Mouse (Mus musculus): Measurements from ENCODE around the gene Pigyl. TPM values are rescaled to one million over a fixed set of nuclear protein-coding genes. Genes with fewer than 3 reads are reported as not detected.

Pigyl gene
- polyA plus RNA-seq, 1 experiment from 2014 or later, result 66.8 TPM

- Histone ChIP-seq H3K9ac (replicated peaks) (no peak overlapping the region), H3K4me3 (no peak overlapping the region), H3K4me2 (replicated peaks) (no peak overlapping the region), H3K9me3 (no peaks in the 10 kb centered on the region), H3K36me3 (no peaks in the 10 kb centered on the region), H3K27ac (replicated peaks) (no peak overlapping the region), H3K4me1 (no peaks in the 10 kb centered on the region), H3K27me3 (peaks cover 25% of the 10 kb centered on the region)
- WGBS, result 88% methylated on average over 15 of the region's 15 CpGs
- no peak for ATAC-seq (ENCODE audit: low FRiP score, low read depth)
Measured at GRCm38 (mm10) chr9:22125246-22126027, 31.2 kb upstream of the Pigyl start.

- WGBS, result 3% methylated on average over 35 of the region's 35 CpGs
- Histone ChIP-seq H3K4me3 (peak overlapping the region; percentile 20), H3K9ac (replicated peaks) (peak overlapping the region; percentile 11; the same call in 1 of the 2 replicates), H3K27ac (replicated peaks) (no peak overlapping the region), H3K36me3 (no peaks in the 10 kb centered on the region), H3K27me3 (peaks cover 58% of the 10 kb centered on the region), H3K9me3 (no peaks in the 10 kb centered on the region), H3K4me1 (peaks cover 6% of the 10 kb centered on the region; the same call in 1 of the 2 replicates), H3K4me2 (replicated peaks) (peak overlapping the region; percentile 37)
- no peak for ATAC-seq (ENCODE audit: low FRiP score, low read depth)
Measured at GRCm38 (mm10) chr9:22131226-22131981, 25.2 kb upstream of the Pigyl start.

- peaks cover 12% of the 10 kb centered on the region for H3K4me1 ChIP-seq
- peaks cover 65% of the 10 kb centered on the region for H3K27me3 ChIP-seq
- no peak overlapping the region for H3K4me3 ChIP-seq
- H3K27ac ChIP-seq (replicated peaks), result no peak overlapping the region
- H3K36me3 ChIP-seq, result no peaks in the 10 kb centered on the region
- H3K9me3 ChIP-seq, result no peaks in the 10 kb centered on the region
- no peak overlapping the region for H3K9ac ChIP-seq (replicated peaks)
- H3K4me2 ChIP-seq (replicated peaks), result peak overlapping the region; percentile 37; the same call in 1 of the 2 replicates
- ATAC-seq (ENCODE audit: low FRiP score, low read depth), result no peak
- 54% methylated on average over 11 of the region's 11 CpGs for WGBS
Measured at GRCm38 (mm10) chr9:22132220-22132619, 24.4 kb upstream of the Pigyl start.

- WGBS, result 85% methylated on average over 7 of the region's 7 CpGs
Measured at GRCm38 (mm10) chr9:22134246-22134890, 22.3 kb upstream of the Pigyl start.

GRCm38 (mm10) chr9:22134988-22135643, 21.5 kb upstream of the Pigyl start:
- Histone ChIP-seq H3K4me1 (peaks cover 18% of the 10 kb centered on the region), H3K27ac (replicated peaks) (no peak overlapping the region), H3K27me3 (peaks cover 55% of the 10 kb centered on the region), H3K36me3 (no peaks in the 10 kb centered on the region), H3K4me3 (no peak overlapping the region), H3K4me2 (replicated peaks) (no peak overlapping the region), H3K9me3 (no peaks in the 10 kb centered on the region), H3K9ac (replicated peaks) (no peak overlapping the region)
- ATAC-seq (ENCODE audit: low FRiP score, low read depth), result no peak
- WGBS, result 83% methylated on average over 9 of the region's 9 CpGs

More at GRCm38 (mm10) chr9:22134246-22134890, 22.3 kb upstream of the Pigyl start:
- Histone ChIP-seq H3K4me1 (peaks cover 18% of the 10 kb centered on the region), H3K9ac (replicated peaks) (no peak overlapping the region), H3K27ac (replicated peaks) (no peak overlapping the region), H3K4me2 (replicated peaks) (no peak overlapping the region), H3K36me3 (no peaks in the 10 kb centered on the region), H3K27me3 (peaks cover 63% of the 10 kb centered on the region), H3K9me3 (no peaks in the 10 kb centered on the region), H3K4me3 (no peak overlapping the region)
- no peak for ATAC-seq (ENCODE audit: low FRiP score, low read depth)

GRCm38 (mm10) chr9:22135644-22136390, 20.8 kb upstream of the Pigyl start, which contains the start of gene Acp5:
TSS of gene Acp5 (minus strand) at chr9:22135711.
- H3K4me3 ChIP-seq, result no peak within 1 kb of the TSS
- peaks cover 48% of the 10 kb centered on the region for H3K27me3 ChIP-seq
- no peak for ATAC-seq (ENCODE audit: low FRiP score, low read depth)
- WGBS, result 74% methylated on average over 7 of the region's 7 CpGs
- no peak within 1 kb of the TSS for H3K4me2 ChIP-seq (replicated peaks)
- H3K27ac ChIP-seq (replicated peaks), result 0 out of 2 replicates have a peak within 1 kb of the TSS, but pooled peaks have one; percentile 39
- H3K4me1 ChIP-seq, result peaks cover 18% of the 10 kb centered on the region
- no peak within 1 kb of the TSS for H3K9ac ChIP-seq (replicated peaks)
- H3K9me3 ChIP-seq, result no peaks in the 10 kb centered on the region
- H3K36me3 ChIP-seq, result no peaks in the 10 kb centered on the region

- Histone ChIP-seq H3K4me2 (replicated peaks) (peak overlapping the region; percentile 3; the same call in 1 of the 2 replicates), H3K4me3 (no peak overlapping the region), H3K9ac (replicated peaks) (no peak overlapping the region), H3K4me1 (peaks cover 12% of the 10 kb centered on the region), H3K36me3 (no peaks in the 10 kb centered on the region), H3K27me3 (peaks cover 37% of the 10 kb centered on the region), H3K9me3 (no peaks in the 10 kb centered on the region), H3K27ac (replicated peaks) (0 out of 2 replicates have a peak overlapping the region, but pooled peaks have one; percentile 39)
- ATAC-seq (ENCODE audit: low FRiP score, low read depth), result no peak
- 7% methylated on average over 23 of the region's 23 CpGs for WGBS
Measured at GRCm38 (mm10) chr9:22136765-22137547, 19.7 kb upstream of the Pigyl start.

GRCm38 (mm10) chr9:22138480-22138879, 18.2 kb upstream of the Pigyl start:
- Histone ChIP-seq H3K4me1 (peaks cover 11% of the 10 kb centered on the region), H3K27ac (replicated peaks) (no peak overlapping the region), H3K9me3 (no peaks in the 10 kb centered on the region), H3K27me3 (peaks cover 21% of the 10 kb centered on the region), H3K36me3 (no peaks in the 10 kb centered on the region), H3K4me3 (no peak overlapping the region), H3K4me2 (replicated peaks) (no peak overlapping the region), H3K9ac (replicated peaks) (no peak overlapping the region)
- WGBS, result 35% methylated on average over 2 of the region's 2 CpGs
- no peak for ATAC-seq (ENCODE audit: low FRiP score, low read depth)

GRCm38 (mm10) chr9:22139746-22140145, 16.9 kb upstream of the Pigyl start:
- Histone ChIP-seq H3K9ac (replicated peaks) (no peak overlapping the region), H3K27me3 (peaks cover 16% of the 10 kb centered on the region), H3K27ac (replicated peaks) (no peak overlapping the region), H3K4me2 (replicated peaks) (no peak overlapping the region), H3K4me3 (no peak overlapping the region), H3K9me3 (no peaks in the 10 kb centered on the region), H3K36me3 (no peaks in the 10 kb centered on the region), H3K4me1 (peaks cover 11% of the 10 kb centered on the region)
- 92% methylated on average over 5 of the region's 5 CpGs for WGBS
- ATAC-seq (ENCODE audit: low FRiP score, low read depth), result no peak
